Mouse (Mus musculus) thymus, postnatal 0 days (tissue): ENCODE results near the gene Atf7ip2. TPM values are rescaled to one million over a fixed set of nuclear protein-coding genes. Genes with fewer than 3 reads are reported as not detected.
"Not testable (repeated sequence)": the region's sequence is repeated elsewhere in the genome, so short reads cannot be mapped to it uniquely, and the experiment has no call there.

ENCODE experiments used
- DNase-seq: peaks from one replicate; pipeline ENCODE4 v3.0.0-alpha.2; 2015; ENCODE audit warnings: low spot score
- polyA plus RNA-seq: library from polyadenylated mRNA; unstranded; fragments of >200 nt; fragmentation: Nextera tagmentation; extraction: Ambion mirVana; gene quantifications from 2 replicates; pipeline ENCODE4 v1.2.1, GENCODE M21; 2015

Atf7ip2 gene
- polyA plus RNA-seq: 0.23 and 0.29 TPM in 2 replicates

DNA sequence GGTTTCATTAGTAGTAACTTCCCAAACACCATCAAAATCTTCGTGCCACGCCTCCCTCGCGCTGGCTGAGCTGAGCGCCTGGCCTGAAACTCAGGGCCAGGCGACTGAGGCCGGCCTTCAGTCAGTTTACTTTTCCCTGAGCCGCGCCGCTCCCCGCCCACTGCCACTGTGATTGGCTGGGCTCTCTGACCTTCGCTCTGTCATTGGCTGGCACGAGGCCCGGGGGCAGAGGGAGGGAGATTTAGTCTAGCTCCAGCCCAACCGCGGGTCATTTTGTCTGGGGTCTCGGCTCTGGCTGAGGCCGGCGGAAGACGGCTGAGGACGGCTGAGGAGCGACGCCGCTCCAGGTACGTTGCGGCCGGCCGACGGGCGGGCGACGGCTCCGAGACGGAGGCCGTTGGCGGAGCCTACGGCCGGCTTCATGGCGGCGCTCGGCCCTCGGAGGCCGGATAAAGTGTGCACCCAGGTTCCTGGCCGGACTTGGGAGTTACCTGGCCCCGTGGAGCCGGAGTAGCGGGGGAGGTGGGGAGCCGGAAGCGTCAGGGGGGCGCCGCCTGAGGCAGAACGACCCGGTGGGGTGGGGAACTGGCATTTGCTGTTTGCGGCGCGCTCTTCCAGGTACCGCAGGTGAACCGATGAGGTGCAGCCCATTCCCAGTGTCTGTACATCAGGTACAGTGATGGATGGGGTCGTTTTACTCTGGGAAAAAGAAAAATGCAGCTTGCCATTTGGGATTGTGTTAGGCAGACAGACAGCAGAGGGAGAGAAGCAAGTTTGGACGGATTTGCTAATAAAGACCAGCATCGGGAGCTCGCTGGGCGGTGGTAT is at the start of gene Atf7ip2:
TSS of gene Atf7ip2 (plus strand) at position 34 of the 828 bp plus-strand sequence.
- no peak for DNase-seq

GRCm38 (mm10) chr16:10143166-10143565 is 49.3 kb upstream of the Atf7ip2 start:
- no peak for DNase-seq

GRCm38 (mm10) chr16:10147401-10147800 is 45.1 kb upstream of the Atf7ip2 start:
- DNase-seq: no peak

DNA sequence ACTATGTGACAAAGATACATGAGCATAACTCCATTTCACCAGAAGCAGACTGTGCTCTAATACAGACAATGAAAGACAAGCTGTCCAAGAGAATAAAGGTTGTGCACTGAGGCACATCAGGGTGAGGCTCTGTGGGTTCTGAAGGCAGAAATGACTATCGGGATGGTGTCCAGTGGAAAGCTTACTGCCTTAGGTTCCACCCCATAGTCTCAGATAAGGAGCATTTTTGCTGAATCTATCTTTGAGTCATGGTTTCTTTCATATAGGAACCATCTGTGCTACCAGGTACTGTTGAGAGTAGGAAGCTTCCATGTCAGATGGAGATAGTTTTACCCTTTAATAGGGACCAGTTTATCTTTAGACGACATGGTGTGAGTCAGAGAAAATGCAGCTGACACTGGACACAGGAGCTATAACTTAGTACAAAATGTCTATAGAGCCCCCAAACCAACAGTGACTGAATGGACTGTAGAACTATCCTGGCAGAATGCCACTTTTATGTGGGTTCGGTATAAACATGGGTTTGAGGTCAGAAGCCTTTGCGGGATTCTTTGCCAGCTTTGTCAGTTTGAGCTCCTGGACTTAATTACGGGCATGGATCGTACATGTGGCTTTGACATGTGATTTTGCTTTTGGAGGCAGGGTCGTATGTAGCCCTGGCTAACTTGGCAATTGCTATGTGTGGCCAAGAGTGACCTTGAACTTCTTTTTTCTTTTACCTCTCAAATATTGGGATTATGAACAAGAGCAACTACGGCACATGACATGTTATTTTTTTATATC is 23.2 kb upstream of the Atf7ip2 start:
- no peak for DNase-seq

DNA sequence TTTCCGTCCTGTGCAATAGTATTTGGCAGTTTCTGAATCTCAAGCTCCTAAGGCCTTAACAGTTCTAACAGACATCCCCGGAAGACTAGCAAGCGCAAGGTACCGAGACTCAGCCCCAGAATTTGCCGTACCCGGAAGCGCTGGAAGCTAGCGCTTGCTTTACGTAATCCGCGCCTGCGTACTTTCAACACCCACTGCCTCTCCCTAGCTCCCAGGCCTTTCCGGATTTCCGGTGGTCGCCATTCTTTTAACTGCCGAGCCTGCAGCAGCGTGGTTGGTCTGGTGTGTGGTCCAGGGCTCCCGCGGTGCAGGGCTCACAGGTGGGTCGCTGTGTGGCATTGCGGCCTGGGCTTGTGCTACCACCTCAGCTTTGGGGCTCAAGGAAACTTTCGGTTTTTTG is 22.5 kb upstream of the Atf7ip2 start, which contains the start of gene Rpl39l:
TSS of gene Rpl39l (plus strand) at position 222 of the 400 bp plus-strand sequence.
- no peak for DNase-seq

- no peak for DNase-seq
These were observed 21.2 kb upstream of the Atf7ip2 start for GRCm38 (mm10) chr16:10171276-10171675.

GRCm38 (mm10) chr16:10172179-10172820 is 20.2 kb upstream of the Atf7ip2 start:
- no peak for DNase-seq

DNA sequence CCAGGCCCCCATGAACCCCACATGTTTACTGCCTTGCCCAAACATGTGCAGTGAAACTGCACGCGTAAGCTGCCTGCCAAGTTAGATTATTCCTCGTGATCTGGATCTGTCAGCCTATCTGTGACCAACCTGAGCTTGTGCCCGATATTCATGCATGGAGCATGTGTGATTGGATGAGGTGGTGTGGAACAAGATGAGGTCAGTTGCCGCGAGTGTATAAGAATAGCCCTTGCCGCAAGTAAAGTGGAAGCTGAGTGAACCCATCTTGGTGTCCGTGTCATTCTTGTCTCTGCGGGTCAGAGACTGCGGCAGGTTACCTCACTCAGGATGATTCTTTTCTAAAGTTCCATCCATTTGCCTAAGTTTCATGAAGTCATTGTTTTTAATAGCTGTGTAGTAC is 5.1 kb upstream of the Atf7ip2 start:
- not testable (repeated sequence) for DNase-seq

DNA sequence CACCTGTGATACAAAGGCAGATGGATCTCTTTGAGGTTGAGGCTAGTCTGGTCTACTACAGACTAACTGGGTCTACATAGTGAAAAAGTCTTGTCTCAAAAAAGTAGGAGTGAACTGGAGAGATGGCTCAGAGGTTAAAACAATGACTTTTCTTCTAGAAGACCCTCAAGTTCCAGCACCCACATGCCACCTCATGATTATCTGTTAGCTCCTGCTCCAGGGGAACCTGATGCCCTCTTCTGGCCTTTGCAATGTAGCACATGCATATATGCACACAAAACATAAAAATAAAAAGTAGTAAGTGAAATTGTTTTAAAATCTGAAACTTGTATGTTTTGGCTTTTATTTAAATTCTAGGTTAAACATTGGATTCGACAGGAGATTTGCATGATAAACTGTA is 16.3 kb downstream of the Atf7ip2 start:
- DNase-seq: no peak

DNA sequence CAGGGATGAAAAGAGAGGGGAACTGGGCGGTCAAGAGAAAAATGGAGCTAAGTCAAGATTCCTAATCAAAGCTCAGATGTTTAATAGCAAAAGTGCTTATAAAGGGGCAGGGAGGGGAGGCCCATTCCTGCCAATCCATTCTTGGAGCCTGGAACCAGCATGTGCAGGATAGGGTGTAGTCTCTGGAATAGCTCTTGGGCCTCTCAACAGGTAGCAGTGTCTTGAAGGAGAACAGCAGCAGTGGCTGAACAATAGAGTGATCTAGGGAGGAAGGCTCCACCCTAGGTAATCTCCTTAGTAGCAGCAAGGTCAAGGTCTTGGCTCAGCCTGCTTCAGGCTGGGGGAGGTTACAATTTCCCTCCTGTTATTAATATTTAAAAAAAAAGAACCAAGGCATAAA is 23.9 kb downstream of the Atf7ip2 start:
- not testable (repeated sequence) for DNase-seq

GRCm38 (mm10) chr16:10217020-10217419 is 24.5 kb downstream of the Atf7ip2 start:
- not testable (repeated sequence) for DNase-seq

GRCm38 (mm10) chr16:10227361-10227760 is 34.8 kb downstream of the Atf7ip2 start:
- no peak for DNase-seq

DNA sequence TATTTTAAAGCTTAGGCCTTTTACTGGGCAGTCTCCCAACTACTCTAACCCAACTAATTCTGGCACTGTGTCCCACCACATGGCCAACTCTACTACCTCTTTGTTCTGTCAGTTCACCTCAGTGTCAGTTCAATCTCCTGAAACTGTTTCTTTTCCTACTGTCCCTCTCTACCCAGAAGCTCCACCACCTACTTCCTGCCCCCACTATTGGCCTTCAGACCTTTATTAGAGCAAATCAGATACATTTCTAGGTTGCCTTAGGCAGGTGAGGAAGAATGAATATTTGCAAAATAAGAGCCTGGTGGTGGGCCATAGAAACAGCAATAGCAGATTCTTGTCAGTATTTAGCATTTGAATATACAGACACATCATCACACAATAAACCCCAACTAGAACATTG is 44.1 kb downstream of the Atf7ip2 start:
- no peak for DNase-seq

- no peak for DNase-seq
These were observed 61.5 kb downstream of the Atf7ip2 start for GRCm38 (mm10) chr16:10253993-10254392.

- DNase-seq: peak; percentile 61
These were observed 79.7 kb downstream of the Atf7ip2 start for GRCm38 (mm10) chr16:10272256-10272655.

DNA sequence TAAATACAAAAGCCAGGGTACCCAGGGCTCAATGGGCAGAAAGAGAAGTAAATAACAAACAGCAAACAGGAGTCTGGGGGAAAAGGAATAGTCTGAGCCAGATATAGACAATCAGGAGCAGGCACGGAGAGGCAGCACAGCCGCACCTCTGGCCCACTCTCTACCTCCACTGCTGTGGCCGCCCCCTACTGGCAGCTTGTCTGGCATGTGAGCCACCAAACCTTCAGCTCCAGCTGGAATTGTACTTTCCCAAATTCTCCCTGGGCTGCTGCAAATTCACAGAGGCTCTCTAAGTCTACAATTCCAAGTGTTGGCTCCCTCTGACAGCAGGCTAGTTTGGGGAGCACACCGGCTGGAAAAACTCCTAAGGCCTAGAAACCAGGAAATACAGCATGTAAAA is 82.0 kb downstream of the Atf7ip2 start:
- DNase-seq: no peak

- not testable (repeated sequence) for DNase-seq
These were observed 84.3 kb downstream of the Atf7ip2 start for GRCm38 (mm10) chr16:10276778-10277177.

DNA sequence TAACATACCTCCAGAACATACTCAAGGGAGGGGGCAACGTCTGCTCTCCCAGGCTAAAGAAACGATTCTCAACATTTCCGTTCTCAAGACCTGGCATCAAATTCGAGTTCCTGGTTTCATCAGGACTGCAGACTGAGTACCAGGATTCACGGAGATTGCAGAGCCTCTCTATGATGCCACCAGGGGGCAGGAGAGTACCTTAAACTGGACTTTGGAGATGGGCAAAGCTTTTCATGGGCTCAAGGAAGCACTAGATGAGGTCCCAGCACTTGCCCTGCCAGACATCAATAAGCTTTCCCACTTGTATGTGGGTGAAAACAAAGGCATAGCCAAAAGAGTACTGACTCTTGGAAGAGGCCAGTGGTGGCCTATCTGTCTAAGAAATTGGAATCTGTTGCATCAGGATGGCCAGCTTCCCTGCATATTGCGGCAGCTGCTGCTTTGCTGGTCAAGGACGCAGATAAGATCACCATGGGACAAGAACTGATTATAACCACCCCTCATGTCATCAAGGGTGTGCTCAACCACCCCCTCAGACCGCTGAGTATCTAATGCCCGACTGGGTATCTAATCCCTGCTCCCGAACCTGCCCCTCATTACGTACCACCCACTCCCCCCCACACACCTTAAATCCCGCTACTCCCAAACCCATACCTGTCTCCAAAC is 87.9 kb downstream of the Atf7ip2 start:
- peak; percentile 71 for DNase-seq

DNA sequence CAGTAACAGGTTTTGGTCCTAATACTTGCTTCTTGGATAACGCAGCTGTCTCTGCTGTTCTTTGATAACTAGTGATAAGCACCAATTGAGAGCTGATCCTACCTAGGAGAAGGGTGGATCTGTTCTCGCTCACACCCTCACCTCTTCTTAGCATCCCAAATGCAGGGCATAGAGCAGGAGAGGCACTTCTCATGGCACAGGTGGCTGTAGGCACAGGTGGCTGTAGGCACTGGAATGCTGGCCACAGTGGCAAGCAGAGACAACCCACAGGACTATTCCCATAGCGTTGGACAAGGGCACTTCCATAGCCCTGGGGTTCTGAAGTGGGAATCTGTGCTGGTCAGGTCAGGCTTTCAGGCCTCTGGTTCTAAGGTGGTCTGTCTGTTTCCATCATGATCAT is 89.4 kb downstream of the Atf7ip2 start:
- no peak for DNase-seq

DNA sequence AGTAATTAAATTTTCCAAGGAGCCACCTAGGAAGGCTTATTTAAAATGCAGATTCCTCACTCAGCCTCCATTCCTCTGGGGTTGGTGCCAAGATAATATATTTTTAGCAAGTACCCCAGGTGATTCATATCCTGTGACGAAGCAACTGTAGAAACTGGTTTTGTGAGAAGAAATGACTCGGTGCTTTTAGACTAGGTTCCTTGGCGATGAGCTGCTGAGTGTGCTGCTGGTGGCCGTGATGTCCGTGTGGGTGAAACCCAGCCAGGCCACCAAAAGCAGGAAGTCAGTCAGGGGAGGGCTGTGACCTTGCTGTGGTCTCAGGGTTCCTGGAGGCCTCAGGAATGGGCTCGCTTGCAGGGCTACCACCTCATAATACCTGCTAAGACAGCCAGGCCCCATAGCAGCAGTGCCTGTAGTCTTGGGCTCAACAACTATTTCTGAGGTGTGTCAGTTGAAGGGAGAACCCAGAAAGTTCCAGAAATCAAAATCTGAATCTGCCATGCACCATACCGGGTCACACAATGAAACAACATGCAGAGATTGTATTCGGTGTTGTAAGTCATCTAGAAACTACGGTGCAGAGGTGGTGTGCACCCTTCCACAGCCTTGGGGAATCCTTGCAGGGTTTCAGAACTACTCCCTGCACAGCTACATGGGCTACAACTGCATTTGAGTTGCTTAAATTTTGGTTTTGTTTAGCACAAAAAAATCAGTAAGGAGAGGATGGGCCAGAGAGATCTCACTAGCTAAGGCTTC is 94.2 kb downstream of the Atf7ip2 start:
- DNase-seq: peak; percentile 23
